Mouse (Mus musculus) olfactory bulb, adult 2 months (tissue): ENCODE data around the gene Cchcr1.

ENCODE experiments used
- CTCF ChIP-seq: fragments of 200-500 bp; IDR thresholded peaks from 2 replicates; pipeline ENCODE4 v1.5.1; 2012; ENCODE audit warnings: low read depth, mild to moderate bottlenecking, low read length, moderate library complexity; ENCODE audit not compliant: insufficient read depth
- POLR2A ChIP-seq: fragments of 200-500 bp; IDR thresholded peaks from 2 replicates; pipeline ENCODE4 v1.6.1; 2012; ENCODE audit warnings: mild to moderate bottlenecking, low read depth, low read length, moderate library complexity; ENCODE audit not compliant: insufficient read depth

DNA sequence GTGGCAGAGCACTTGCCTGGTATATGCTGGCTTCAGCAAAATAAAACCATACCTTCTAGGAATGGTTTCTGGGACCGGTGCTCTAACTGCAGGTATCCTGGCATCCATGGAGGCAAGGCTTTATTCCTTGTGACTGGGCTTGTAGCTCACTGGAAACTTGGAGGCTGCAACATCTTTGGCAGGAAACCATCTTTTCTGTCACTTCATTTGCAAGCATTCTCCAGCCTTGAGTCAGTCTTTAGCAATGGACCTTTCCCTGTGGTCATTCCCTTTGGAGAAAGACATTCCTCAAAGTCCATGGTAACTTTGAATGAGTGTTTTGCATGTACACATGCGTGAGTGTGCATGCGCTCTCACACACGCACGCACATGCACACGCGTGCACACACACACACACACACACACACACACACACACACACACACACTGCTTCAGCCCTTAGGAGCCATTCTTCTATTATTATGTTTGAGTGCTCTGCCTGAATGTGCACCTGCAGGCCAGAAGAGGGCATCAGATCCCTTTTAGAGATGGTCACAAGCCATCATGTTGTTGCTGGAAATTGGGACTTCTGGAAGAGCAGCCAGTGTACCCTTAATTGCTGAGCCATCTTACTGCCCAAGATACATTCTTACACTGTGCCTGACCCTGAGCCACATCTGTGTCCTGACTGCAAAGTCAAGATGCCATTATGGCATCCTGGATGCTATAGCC is 3.8 kb upstream of the Cchcr1 start:
- TF ChIP-seq CTCF (no peak), POLR2A (no peak)
